Mouse (Mus musculus) sigmoid colon, adult 10 weeks (tissue): Measurements from ENCODE around the gene Phf19. TPM values are rescaled to one million over a fixed set of nuclear protein-coding genes. Genes with fewer than 3 reads are reported as not detected.

Experiments
- polyA plus RNA-seq: library from polyadenylated mRNA; stranded (reverse); fragments of 350-450 nt; fragmentation: Illumina TruSeq; extraction: RNeasy Lipid Tissue Mini Kit (QIAGEN cat#74804); gene quantifications from one replicate; pipeline ENCODE4 v1.2.3, GENCODE M21; 2014; ENCODE audit warnings: low read depth, low replicate concordance

Phf19 gene
- 0.44 TPM for polyA plus RNA-seq

GRCm38 (mm10) chr2:34913218-34914068, at the start of gene Phf19:
Gene Phf19 (minus strand): TSS chr2:34914026.

DNA sequence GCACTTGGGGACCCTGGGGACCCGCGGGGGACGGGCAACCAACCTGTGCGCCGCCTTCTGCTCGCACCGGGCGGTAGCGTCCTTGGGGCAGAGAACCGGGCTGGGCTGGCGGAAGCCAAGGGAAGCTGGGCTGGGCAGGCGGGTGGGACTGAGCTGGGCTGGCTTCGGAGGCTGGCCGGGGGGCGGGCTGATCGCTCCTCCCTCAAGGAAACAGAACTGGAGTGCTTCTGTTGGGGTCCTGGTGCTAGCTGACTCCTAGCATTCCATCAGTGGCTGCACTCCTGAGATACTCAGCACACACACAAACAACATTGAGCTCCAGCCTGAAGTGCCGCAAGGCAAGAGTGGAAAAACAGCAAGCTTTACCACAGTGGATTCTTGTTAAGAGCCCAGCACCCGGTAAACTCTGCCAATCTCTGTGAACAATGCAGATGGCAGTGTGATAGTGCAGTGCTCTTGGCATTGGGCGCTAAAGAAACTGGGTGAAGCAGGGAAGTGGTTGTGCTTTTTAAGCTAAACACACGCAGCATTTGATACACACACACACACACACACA, 47.7 kb upstream of the Phf19 start, which contains the start of gene Traf1:
TSS of gene Traf1 (minus strand) at position 292 of the 556 bp plus-strand sequence.

DNA sequence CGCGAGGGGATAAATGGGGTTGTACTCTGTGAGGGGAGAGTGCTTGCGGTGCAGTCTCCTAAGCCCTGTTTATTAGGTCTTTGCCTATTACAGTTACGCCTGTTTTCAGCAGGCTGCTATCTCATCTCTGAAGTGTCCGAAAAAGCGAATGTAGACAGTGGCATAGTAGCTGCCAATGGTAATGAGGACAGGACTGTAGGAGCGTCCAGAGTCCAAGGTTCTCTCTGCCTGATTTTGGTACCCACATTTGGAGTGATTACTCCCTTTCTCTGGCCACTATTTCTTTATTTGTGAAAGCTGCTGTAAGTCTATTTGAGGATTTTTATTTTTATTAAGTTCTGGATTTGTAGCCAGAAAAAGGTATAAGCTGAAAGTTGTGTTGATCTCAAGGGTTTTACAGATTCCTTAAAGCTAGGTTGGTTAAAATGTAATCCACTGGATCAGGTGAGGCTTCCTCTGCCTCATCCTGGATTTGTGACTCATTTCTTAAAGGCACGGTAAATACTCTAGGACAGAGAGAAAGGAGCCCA, 38.9 kb downstream of the Phf19 start, which contains the start of gene Psmd5:
TSS of gene Psmd5 (minus strand) at position 153 of the 530 bp plus-strand sequence.

DNA sequence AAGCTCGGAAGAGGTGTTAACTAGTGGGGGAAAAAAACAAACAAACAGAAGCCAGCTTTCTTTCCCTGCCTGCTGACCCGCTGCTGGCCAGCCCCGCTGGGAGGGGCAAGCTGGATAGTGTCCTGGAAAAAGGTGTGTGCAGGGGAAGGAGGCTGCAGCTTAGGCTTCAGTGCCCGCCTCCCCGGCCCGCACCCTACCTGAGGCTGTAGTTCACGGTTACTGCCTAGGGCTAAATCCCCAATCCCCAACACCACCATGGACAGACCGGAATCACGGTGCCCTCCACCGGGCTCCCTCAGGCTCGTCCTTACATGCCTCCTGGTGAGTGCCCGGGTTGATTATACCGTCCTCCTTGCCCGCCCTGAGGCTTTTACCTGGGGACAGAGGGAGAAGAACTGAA, 39.6 kb downstream of the Phf19 start, which contains the start of gene Cutal:
TSS of gene Cutal (plus strand) at position 126 of the 400 bp plus-strand sequence.

Other genes starting within 250 kb of the Phf19 start
- gene Gapvd1, start 158.8 kb downstream of the Phf19 start, polyA plus RNA-seq, result 60.9 TPM
- 787 TPM for gene Hspa5, start 142.1 kb downstream of the Phf19 start, polyA plus RNA-seq
- 8.2 TPM for gene Rabepk, start 114.1 kb downstream of the Phf19 start, polyA plus RNA-seq
- gene Fbxw2, start 87.7 kb downstream of the Phf19 start, polyA plus RNA-seq, result 93.4 TPM
- gene Gm34653, start 81.0 kb downstream of the Phf19 start, polyA plus RNA-seq, result not detected
- gene Cutal, start 39.6 kb downstream of the Phf19 start, polyA plus RNA-seq, result 161 TPM
- 35.0 TPM for gene Psmd5, start 39.1 kb downstream of the Phf19 start, polyA plus RNA-seq
- gene Traf1, start 47.7 kb upstream of the Phf19 start, polyA plus RNA-seq, result 9.8 TPM
- 1.7 TPM for gene Hc, start 147.4 kb upstream of the Phf19 start, polyA plus RNA-seq
- gene AI182371, start 187.5 kb upstream of the Phf19 start, polyA plus RNA-seq, result 2.6 TPM
- 91.4 TPM for gene Cntrl, start 195.5 kb upstream of the Phf19 start, polyA plus RNA-seq